Mouse (Mus musculus): ENCODE results near the gene Fancd2.

DNA sequence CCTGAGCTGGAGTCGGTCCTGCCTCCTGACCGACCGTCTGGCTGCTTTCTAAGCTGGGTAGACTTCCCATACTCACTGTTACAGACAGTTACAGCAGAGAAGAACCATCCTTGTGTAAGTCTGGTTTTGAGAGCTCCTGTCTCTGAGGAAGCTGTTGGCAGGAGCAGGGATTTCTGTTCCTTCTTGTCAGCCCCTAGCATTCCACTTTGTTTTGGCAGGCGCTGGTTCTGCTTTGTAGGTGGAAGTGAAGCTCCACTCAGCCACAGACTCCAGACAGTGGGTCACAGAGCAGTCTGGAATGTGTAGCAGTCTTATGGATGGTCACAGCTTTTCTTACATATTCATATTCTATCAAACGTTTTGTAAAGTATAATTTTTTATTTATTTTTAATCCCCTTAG lies 98.8 kb downstream of the Fancd2 start:
- TF ChIP-seq CTCF (conservative IDR thresholded peaks at IDR 0.05; ENCODE audit: low read length) (no peak), NANOG (IDR thresholded peaks at IDR 0.05; ENCODE audit: borderline replicate concordance, low read length) (no peak), POU5F1 (IDR thresholded peaks at IDR 0.05; ENCODE audit: borderline replicate concordance, low read length) (no peak)
